Mouse (Mus musculus) limb, embryonic 10.5 days (tissue): ENCODE measurements around the gene Gbp6. TPM values are rescaled to one million over a fixed set of nuclear protein-coding genes. Genes with fewer than 3 reads are reported as not detected.
"Not testable (repeated sequence)": the region's sequence is repeated elsewhere in the genome, so short reads cannot be mapped to it uniquely, and the experiment has no call there.

Experiments
- DNase-seq: peaks from one replicate; pipeline ENCODE4 v3.0.0-alpha.2; 2017; ENCODE audit warnings: low spot score
- H3K27ac ChIP-seq: fragments of 300-500 bp; sonication (generic); 2 replicates; pipeline ENCODE4 v1.5.1; 2016; ENCODE audit warnings: mild to moderate bottlenecking
- H3K27me3 ChIP-seq: fragments of 300-500 bp; sonication (generic); 2 replicates; pipeline ENCODE4 v1.6.1; 2016; ENCODE audit warnings: low read depth, mild to moderate bottlenecking; ENCODE audit not compliant: poor library complexity, severe bottlenecking
- H3K36me3 ChIP-seq: fragments of 300-500 bp; sonication (generic); 2 replicates; pipeline ENCODE4 v1.6.1; 2016; ENCODE audit warnings: mild to moderate bottlenecking, moderate library complexity
- H3K4me1 ChIP-seq: fragments of 300-500 bp; sonication (generic); 2 replicates; pipeline ENCODE4 v1.6.1; 2016
- H3K4me3 ChIP-seq: fragments of 300-500 bp; sonication (generic); 2 replicates; pipeline ENCODE4 v1.5.1; 2016; ENCODE audit warnings: mild to moderate bottlenecking, moderate library complexity
- H3K9me3 ChIP-seq: fragments of 300-500 bp; sonication (generic); replicated peaks from 2 replicates; pipeline ENCODE4 v1.6.1; 2016; ENCODE audit warnings: mild to moderate bottlenecking
- WGBS: fragments of 180-500 bp; shearing (Covaris S2); methylation state at CpG from one replicate; pipeline ENCODE4 v1.1.7; 2016; 5-methylcytosine and 5-hydroxymethylcytosine counted together
- polyA plus RNA-seq: library from polyadenylated mRNA; unstranded; fragments of >200 nt; fragmentation: Nextera tagmentation; extraction: Ambion mirVana; gene quantifications from 2 replicates; pipeline ENCODE4 v1.2.1, GENCODE M21; 2016

The Gbp6 gene
- polyA plus RNA-seq, result not detected in 2 replicates

GRCm38 (mm10) chr5:105293226-105294165 is at the start of gene Gbp6, which contains the start of gene Gm43302:
Gene Gbp6, minus strand, starts transcription at chr5:105293698.
Gene Gm43302, minus strand, starts transcription at chr5:105293695.
- H3K9me3 ChIP-seq, H3K4me3 ChIP-seq, H3K27ac ChIP-seq, H3K27me3 ChIP-seq, H3K4me1 ChIP-seq, DNase-seq, H3K36me3 ChIP-seq: not testable (repeated sequence)
- 75% methylated on average over 3 of the region's 3 CpGs for WGBS

- H3K27ac ChIP-seq, result no peak overlapping the region
- 84% methylated on average over 2 of the region's 2 CpGs for WGBS
- no peaks in the 10 kb centered on the region for H3K27me3 ChIP-seq
- H3K36me3 ChIP-seq, result no peaks in the 10 kb centered on the region
- DNase-seq, result no peak
- H3K9me3 ChIP-seq, result no peaks in the 10 kb centered on the region
- H3K4me1 ChIP-seq, result peaks cover 10% of the 10 kb centered on the region
- H3K4me3 ChIP-seq, result no peak overlapping the region
Observed at GRCm38 (mm10) chr5:105341281-105341680, 47.8 kb upstream of the Gbp6 start.

GRCm38 (mm10) chr5:105322543-105322942 is 29.0 kb upstream of the Gbp6 start:
- 70% methylated on average over 2 of the region's 2 CpGs for WGBS
- no peak overlapping the region for H3K27ac ChIP-seq
- no peaks in the 10 kb centered on the region for H3K27me3 ChIP-seq
- H3K9me3 ChIP-seq, result no peaks in the 10 kb centered on the region
- H3K4me1 ChIP-seq, result no peaks in the 10 kb centered on the region
- no peak for DNase-seq
- no peaks in the 10 kb centered on the region for H3K36me3 ChIP-seq
- no peak overlapping the region for H3K4me3 ChIP-seq

- Histone ChIP-seq H3K4me3 (no peak overlapping the region), H3K9me3 (no peaks in the 10 kb centered on the region; the same call in 1 of the 2 replicates), H3K27ac (no peak overlapping the region), H3K36me3 (no peaks in the 10 kb centered on the region), H3K4me1 (no peaks in the 10 kb centered on the region), H3K27me3 (no peaks in the 10 kb centered on the region)
- WGBS, result 82% methylated on average over 2 of the region's 2 CpGs
- DNase-seq, result no peak
Observed at GRCm38 (mm10) chr5:105310941-105311340, 17.4 kb upstream of the Gbp6 start.

GRCm38 (mm10) chr5:105309148-105309547 is 15.7 kb upstream of the Gbp6 start:
- H3K9me3 ChIP-seq, H3K36me3 ChIP-seq, H3K27ac ChIP-seq, H3K4me3 ChIP-seq, DNase-seq, H3K27me3 ChIP-seq, H3K4me1 ChIP-seq: not testable (repeated sequence)
- WGBS, result 71% methylated on average over 1 of the region's 1 CpGs

GRCm38 (mm10) chr5:105306946-105307345 is 13.4 kb upstream of the Gbp6 start:
- not testable (repeated sequence) for H3K4me3 ChIP-seq, H3K9me3 ChIP-seq, H3K27ac ChIP-seq, DNase-seq, H3K27me3 ChIP-seq, H3K36me3 ChIP-seq, H3K4me1 ChIP-seq

GRCm38 (mm10) chr5:105306159-105306581 is 12.7 kb upstream of the Gbp6 start:
- Histone ChIP-seq H3K27me3 (no peaks in the 10 kb centered on the region), H3K4me3 (no peak overlapping the region), H3K27ac (no peak overlapping the region), H3K4me1 (no peaks in the 10 kb centered on the region), H3K9me3 (no peaks in the 10 kb centered on the region; the same call in 1 of the 2 replicates), H3K36me3 (no peaks in the 10 kb centered on the region)
- 83% methylated on average over 1 of the region's 1 CpGs for WGBS
- no peak for DNase-seq

- not testable (repeated sequence) for H3K36me3 ChIP-seq, DNase-seq
- 93% methylated on average over 4 of the region's 4 CpGs for WGBS
Observed at GRCm38 (mm10) chr5:105305671-105306070, 12.2 kb upstream of the Gbp6 start.

GRCm38 (mm10) chr5:105301963-105302362 is 8.5 kb upstream of the Gbp6 start:
- Histone ChIP-seq H3K36me3 (no peaks in the 10 kb centered on the region), H3K27me3 (no peaks in the 10 kb centered on the region), H3K4me3 (no peak overlapping the region), H3K4me1 (no peaks in the 10 kb centered on the region), H3K27ac (no peak overlapping the region), H3K9me3 (no peaks in the 10 kb centered on the region)
- DNase-seq, result no peak
- 90% methylated on average over 4 of the region's 4 CpGs for WGBS

More at GRCm38 (mm10) chr5:105305671-105306070, 12.2 kb upstream of the Gbp6 start:
- not testable (repeated sequence) for H3K9me3 ChIP-seq, H3K4me3 ChIP-seq, H3K27ac ChIP-seq, H3K4me1 ChIP-seq, H3K27me3 ChIP-seq

GRCm38 (mm10) chr5:105301531-105301930 is 8.0 kb upstream of the Gbp6 start:
- no peaks in the 10 kb centered on the region for H3K36me3 ChIP-seq
- no peaks in the 10 kb centered on the region for H3K27me3 ChIP-seq
- no peaks in the 10 kb centered on the region for H3K9me3 ChIP-seq
- WGBS, result 34% methylated on average over 2 of the region's 2 CpGs
- H3K27ac ChIP-seq, result no peak overlapping the region
- H3K4me1 ChIP-seq, result no peaks in the 10 kb centered on the region
- H3K4me3 ChIP-seq, result no peak overlapping the region
- DNase-seq, result no peak

- H3K9me3 ChIP-seq, result no peaks in the 10 kb centered on the region
- no peaks in the 10 kb centered on the region for H3K4me1 ChIP-seq
- no peak for DNase-seq
- no peaks in the 10 kb centered on the region for H3K36me3 ChIP-seq
- H3K27me3 ChIP-seq, result no peaks in the 10 kb centered on the region
- no peak overlapping the region for H3K27ac ChIP-seq
- no peak overlapping the region for H3K4me3 ChIP-seq
- WGBS, result 92% methylated on average over 3 of the region's 3 CpGs
Observed at GRCm38 (mm10) chr5:105295746-105296145, 2.2 kb upstream of the Gbp6 start.

GRCm38 (mm10) chr5:105292492-105292891 is 1.0 kb downstream of the Gbp6 start:
- no peak for DNase-seq
- Histone ChIP-seq H3K27me3 (no peaks in the 10 kb centered on the region), H3K27ac (no peak overlapping the region), H3K9me3 (no peaks in the 10 kb centered on the region), H3K4me1 (no peaks in the 10 kb centered on the region), H3K4me3 (no peak overlapping the region), H3K36me3 (no peaks in the 10 kb centered on the region)
- WGBS, result 98% methylated on average over 1 of the region's 1 CpGs

GRCm38 (mm10) chr5:105290921-105291320 is 2.6 kb downstream of the Gbp6 start:
- not testable (repeated sequence) for H3K36me3 ChIP-seq, DNase-seq, H3K4me3 ChIP-seq, H3K4me1 ChIP-seq, H3K27me3 ChIP-seq, H3K27ac ChIP-seq, H3K9me3 ChIP-seq
- WGBS, result 92% methylated on average over 3 of the region's 3 CpGs
